Mouse (Mus musculus) E14TG2a.4 (cell line): ENCODE measurements around the gene Dnajb8.

Experiments
- H3K27me3 ChIP-seq: 2 replicates; pipeline ENCODE4 v1.6.1; 2014; ENCODE audit warnings: low read length, control low read depth; ENCODE audit not compliant: insufficient read depth
- H3K36me3 ChIP-seq: 2 replicates; pipeline ENCODE4 v1.6.1; 2014; ENCODE audit warnings: low read length, control low read depth; ENCODE audit not compliant: insufficient read depth
- H3K4me1 ChIP-seq: replicated peaks from 2 replicates; pipeline ENCODE4 v1.6.1; 2014; ENCODE audit warnings: low read depth, low read length, control low read depth
- H3K4me3 ChIP-seq: replicated peaks from 2 replicates; pipeline ENCODE4 v1.5.1; 2014; ENCODE audit warnings: mild to moderate bottlenecking, low read length
- H3K9me3 ChIP-seq: 2 replicates; pipeline ENCODE4 v1.6.1; 2014; ENCODE audit warnings: low read length, control low read depth
- CTCF ChIP-seq: conservative IDR thresholded peaks from 2 replicates; pipeline ENCODE4 v1.5.1; 2014; ENCODE audit warnings: low read length
- NANOG ChIP-seq: IDR thresholded peaks from 2 replicates; pipeline ENCODE4 v1.6.1; 2014; ENCODE audit warnings: borderline replicate concordance, low read length, mixed read lengths
- POU5F1 ChIP-seq: IDR thresholded peaks from 2 replicates; pipeline ENCODE4 v1.6.1; 2014; ENCODE audit warnings: low read length, borderline replicate concordance

Gene Dnajb8

DNA sequence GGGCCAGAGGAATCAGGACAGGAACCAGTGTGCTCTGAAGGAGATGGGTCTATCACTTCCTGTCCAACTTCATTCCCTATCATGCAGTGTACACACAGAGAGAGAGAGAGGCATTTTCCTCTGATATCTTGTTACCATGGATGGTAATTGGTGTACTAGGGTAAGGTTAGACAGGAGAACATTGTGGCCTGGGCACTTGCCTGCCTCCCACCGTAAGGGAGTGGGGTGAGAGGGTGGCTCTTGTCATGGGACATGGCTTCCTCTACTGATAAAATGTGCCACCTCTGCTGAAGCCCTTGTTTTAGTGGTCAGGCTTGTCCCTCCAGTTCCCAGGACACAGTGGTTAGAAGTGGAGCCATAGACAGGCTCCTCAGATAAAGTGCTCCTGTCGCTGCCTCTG lies 45.9 kb downstream of the Dnajb8 start:
- H3K4me1 ChIP-seq, result no peaks in the 10 kb centered on the region
- no peak for TF ChIP-seq NANOG
- no peak for TF ChIP-seq CTCF
- no peak for TF ChIP-seq POU5F1

DNA sequence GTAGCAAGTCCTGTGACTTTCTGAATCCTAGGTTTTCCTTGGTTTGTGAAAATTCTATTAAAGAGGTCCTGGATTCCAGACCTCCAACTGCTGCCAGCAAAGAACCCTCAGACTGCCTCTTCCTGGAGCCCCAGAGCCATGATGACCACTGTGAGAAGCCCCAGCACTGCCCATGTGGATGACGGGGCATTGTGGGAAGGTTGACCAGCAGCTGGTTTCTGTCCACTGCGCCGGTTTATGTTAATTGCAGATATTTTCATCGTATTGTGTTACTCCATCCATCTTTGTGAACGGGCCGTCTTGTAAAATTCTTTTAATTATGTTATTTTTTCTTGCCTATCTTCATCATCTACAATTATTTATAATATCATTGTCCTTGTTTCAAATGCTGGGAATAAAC lies 52.6 kb downstream of the Dnajb8 start:
- Histone ChIP-seq H3K27me3 (no peaks in the 10 kb centered on the region), H3K36me3 (peaks cover 36% of the 10 kb centered on the region), H3K4me3 (no peak overlapping the region), H3K4me1 (no peaks in the 10 kb centered on the region), H3K9me3 (peaks cover 4% of the 10 kb centered on the region; the same call in 1 of the 2 replicates)
- no peak for TF ChIP-seq NANOG
- TF ChIP-seq CTCF, result no peak
- no peak for TF ChIP-seq POU5F1

More for the DNA sequence above, 45.9 kb downstream of the Dnajb8 start:
- no peaks in the 10 kb centered on the region for H3K9me3 ChIP-seq
- no peak overlapping the region for H3K4me3 ChIP-seq
- no peaks in the 10 kb centered on the region for H3K27me3 ChIP-seq
- H3K36me3 ChIP-seq, result peaks cover 48% of the 10 kb centered on the region

DNA sequence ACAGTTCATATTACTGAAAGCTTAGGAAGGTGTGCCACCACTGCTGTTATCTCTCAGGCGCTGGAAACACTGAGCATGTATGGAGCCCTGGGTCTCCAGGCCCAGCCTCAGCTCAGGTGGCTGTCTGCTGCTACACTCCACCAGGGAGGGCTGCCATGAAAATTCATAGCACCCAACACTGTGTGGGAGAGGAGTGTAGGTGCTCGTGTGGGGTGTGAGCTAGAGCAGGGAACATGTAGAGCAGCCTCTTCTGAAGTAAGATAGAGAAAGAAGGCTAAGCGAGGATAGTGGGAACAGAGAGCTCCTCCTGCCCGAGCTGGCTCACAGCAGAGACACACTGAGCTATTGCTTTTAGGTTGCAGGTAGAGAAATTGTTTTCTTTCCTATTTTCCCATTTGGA lies 54.2 kb downstream of the Dnajb8 start:
- H3K4me1 ChIP-seq, result no peaks in the 10 kb centered on the region
- H3K27me3 ChIP-seq, result no peaks in the 10 kb centered on the region
- peaks cover 4% of the 10 kb centered on the region; the same call in 1 of the 2 replicates for H3K9me3 ChIP-seq
- peaks cover 41% of the 10 kb centered on the region for H3K36me3 ChIP-seq
- no peak overlapping the region for H3K4me3 ChIP-seq
- TF ChIP-seq POU5F1 (no peak), NANOG (no peak), CTCF (no peak)

DNA sequence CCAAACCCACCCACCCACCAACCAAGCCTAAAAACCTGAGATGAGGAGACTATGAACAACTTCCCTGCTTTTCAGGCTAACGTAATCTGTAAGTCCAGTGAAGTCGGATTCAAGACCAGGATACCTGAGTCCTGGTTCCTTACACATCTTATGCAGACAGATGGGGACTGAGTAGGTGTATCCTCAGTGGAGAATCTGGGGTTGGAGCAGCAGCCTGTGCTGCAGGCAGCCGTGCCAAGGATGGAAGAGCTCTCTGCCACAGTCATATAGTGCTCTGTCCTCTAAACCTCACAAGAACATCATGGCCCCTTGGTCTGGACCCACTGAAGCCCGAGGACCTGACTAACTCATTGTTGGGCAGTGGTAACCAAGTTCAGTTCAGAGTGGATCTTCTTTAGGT lies 55.2 kb downstream of the Dnajb8 start:
- Histone ChIP-seq H3K36me3 (peaks cover 43% of the 10 kb centered on the region), H3K27me3 (no peaks in the 10 kb centered on the region), H3K9me3 (peaks cover 4% of the 10 kb centered on the region; the same call in 1 of the 2 replicates), H3K4me3 (no peak overlapping the region), H3K4me1 (no peaks in the 10 kb centered on the region)
- TF ChIP-seq CTCF (no peak), POU5F1 (no peak), NANOG (no peak)

DNA sequence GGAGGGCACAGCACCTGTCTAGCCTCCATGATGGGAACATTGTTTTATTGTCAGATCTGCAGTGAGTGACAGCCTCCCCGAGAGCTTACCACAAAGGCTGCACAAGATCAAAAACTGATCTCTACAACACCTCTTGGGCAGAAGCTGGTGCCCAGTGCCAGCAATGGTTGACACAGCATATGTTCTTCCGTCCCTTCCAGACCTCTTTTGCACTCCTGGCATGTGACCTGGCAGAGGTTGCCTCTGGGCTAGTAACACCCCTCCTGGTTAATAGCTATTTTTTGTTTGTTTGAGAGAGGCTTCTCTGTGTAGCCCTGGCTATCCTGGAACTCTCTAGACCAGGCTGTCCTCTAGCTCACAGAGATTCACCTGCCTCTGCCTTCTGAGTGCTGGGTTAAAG lies 56.1 kb downstream of the Dnajb8 start:
- H3K27me3 ChIP-seq, result no peaks in the 10 kb centered on the region
- H3K9me3 ChIP-seq, result peaks cover 4% of the 10 kb centered on the region; the same call in 1 of the 2 replicates
- H3K4me3 ChIP-seq, result no peak overlapping the region
- TF ChIP-seq NANOG, result no peak
- no peak for TF ChIP-seq CTCF
- TF ChIP-seq POU5F1, result no peak
- no peaks in the 10 kb centered on the region for H3K4me1 ChIP-seq
- H3K36me3 ChIP-seq, result peaks cover 47% of the 10 kb centered on the region

DNA sequence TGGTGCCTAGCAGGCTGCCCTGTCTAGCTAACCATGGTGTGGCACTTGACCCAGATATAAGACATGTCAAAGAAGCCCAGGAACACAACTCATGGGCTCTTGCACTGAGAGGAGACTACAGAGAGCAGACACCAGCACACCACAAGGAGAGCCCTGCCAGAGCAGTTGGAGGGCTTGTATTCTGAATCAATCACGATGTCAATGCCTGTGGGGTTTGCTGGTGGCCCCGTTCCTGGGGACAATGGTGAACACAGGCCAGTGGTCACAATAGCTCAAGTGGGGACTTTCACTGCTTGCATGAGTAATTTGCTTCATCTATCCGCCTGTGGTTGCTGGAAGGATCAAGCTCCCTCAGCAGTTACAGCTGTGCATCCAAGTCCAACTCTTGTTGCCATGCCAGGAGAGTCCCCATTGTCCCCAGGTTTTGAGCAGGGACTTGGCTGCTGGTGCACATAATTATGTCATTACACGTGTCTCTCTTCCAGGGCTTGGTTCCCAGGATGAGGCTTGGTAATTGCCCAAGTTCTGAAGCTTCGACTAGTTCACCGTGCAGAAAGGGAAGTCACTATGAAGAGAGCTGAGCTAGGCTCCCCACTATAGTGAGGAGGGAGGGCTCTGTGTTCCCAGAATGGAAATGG lies 68.2 kb downstream of the Dnajb8 start:
- no peaks in the 10 kb centered on the region for H3K9me3 ChIP-seq
- no peaks in the 10 kb centered on the region for H3K27me3 ChIP-seq
- TF ChIP-seq CTCF (no peak), POU5F1 (no peak), NANOG (no peak)
- no peaks in the 10 kb centered on the region for H3K4me1 ChIP-seq
- peaks cover 40% of the 10 kb centered on the region for H3K36me3 ChIP-seq
- no peak overlapping the region for H3K4me3 ChIP-seq

DNA sequence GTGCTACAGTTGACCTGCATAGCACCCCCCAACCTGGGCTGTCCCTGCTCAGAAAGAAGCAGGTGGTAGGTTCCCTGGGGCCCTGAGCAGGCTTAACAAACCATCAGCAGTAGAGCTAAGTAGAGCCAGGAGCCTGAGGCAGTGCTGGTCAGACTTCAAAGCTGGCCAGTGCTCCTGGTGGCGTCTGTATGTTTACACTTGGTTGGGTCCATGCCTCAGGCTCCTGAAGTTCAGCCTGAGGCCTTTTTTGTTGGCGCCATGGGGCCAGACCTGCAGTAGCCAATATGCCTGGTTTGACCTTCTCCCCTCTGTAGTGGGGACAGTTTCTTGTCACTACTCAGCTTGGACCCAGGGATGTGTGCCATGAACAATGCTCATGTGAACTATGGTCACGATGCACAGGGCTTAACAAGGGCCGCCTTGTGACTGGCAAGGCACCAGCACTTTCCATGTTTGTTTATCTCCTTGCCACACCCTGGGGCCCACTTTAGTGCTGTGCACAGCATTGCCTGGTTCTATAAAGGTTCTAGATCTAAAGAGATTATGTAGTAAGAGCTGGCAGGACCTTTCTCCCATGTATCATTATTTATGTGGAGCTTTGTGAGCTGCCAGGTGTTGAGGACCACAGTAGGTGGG lies 70.3 kb downstream of the Dnajb8 start:
- no peaks in the 10 kb centered on the region for H3K9me3 ChIP-seq
- peaks cover 61% of the 10 kb centered on the region for H3K36me3 ChIP-seq
- H3K4me3 ChIP-seq, result no peak overlapping the region
- no peaks in the 10 kb centered on the region for H3K27me3 ChIP-seq
- no peak for TF ChIP-seq POU5F1
- TF ChIP-seq CTCF, result no peak
- TF ChIP-seq NANOG, result no peak
- no peaks in the 10 kb centered on the region for H3K4me1 ChIP-seq

DNA sequence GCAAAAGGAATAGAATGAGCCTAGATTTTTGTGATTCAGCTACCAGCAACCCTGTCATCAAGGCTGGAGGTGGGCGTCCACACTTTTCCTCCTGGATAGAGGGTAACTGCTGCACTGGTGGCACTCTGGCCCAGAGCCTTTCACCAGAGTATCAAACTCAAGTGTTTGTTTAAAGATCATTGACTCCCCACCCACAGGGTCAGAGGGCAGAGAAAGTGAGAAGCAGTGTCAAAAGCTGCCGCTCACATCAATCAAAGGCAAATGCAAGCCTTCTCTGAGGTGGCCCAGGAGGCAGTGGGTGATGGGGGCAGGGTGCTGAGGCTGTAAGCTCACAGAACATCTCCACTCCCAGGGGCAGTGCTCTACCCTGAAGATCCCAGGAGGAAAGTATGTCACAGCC lies 77.4 kb downstream of the Dnajb8 start:
- no peaks in the 10 kb centered on the region for H3K9me3 ChIP-seq
- TF ChIP-seq CTCF (no peak), NANOG (no peak), POU5F1 (no peak)
- no peak overlapping the region for H3K4me3 ChIP-seq
- no peaks in the 10 kb centered on the region for H3K4me1 ChIP-seq
- peaks cover 56% of the 10 kb centered on the region for H3K36me3 ChIP-seq
- H3K27me3 ChIP-seq, result no peaks in the 10 kb centered on the region

DNA sequence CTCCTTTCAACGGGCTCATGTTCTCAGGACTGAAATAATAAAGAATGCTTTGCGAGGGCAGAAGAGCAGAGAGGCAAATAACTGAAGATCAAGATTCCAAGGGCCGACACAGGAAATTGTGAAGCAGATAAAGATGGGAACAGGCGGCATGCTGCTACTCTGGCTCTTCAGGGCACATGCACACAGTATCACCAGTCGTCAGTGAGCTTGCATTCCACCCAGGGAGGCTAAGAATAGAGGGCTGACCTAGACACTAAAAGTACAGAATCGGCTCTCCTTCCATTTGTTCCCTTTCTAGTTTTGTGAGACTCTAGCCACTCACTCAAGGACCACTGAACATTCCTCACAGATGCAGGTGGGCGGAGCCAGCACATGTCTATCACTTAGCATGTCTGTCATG lies 79.2 kb downstream of the Dnajb8 start:
- no peaks in the 10 kb centered on the region for H3K27me3 ChIP-seq
- peaks cover 44% of the 10 kb centered on the region for H3K36me3 ChIP-seq
- no peaks in the 10 kb centered on the region for H3K9me3 ChIP-seq
- no peaks in the 10 kb centered on the region for H3K4me1 ChIP-seq
- no peak overlapping the region for H3K4me3 ChIP-seq
- TF ChIP-seq CTCF (no peak), NANOG (no peak), POU5F1 (no peak)
